Mouse (Mus musculus) testis, adult 2 months (tissue): ENCODE data around the gene Ddx46. TPM values are rescaled to one million over a fixed set of nuclear protein-coding genes. Genes with fewer than 3 reads are reported as not detected.
A peak's percentile ranks its signal among the peaks of the same experiment; 100 is the strongest.

ENCODE experiments used
- H3K27ac ChIP-seq: fragments of 200-500 bp; 2 replicates; pipeline ENCODE4 v1.5.1; 2012; ENCODE audit warnings: low read depth, low read length; ENCODE audit not compliant: control insufficient read depth, insufficient read depth
- H3K27me3 ChIP-seq: fragments of 200-500 bp; 2 replicates; pipeline ENCODE4 v1.6.1; 2012; ENCODE audit warnings: mild to moderate bottlenecking, low read length, moderate library complexity; ENCODE audit not compliant: control insufficient read depth, insufficient read depth
- H3K36me3 ChIP-seq: fragments of 200-500 bp; 2 replicates; pipeline ENCODE4 v1.6.1; 2012; ENCODE audit warnings: mild to moderate bottlenecking, low read length; ENCODE audit not compliant: control insufficient read depth, insufficient read depth
- H3K4me1 ChIP-seq: fragments of 200-500 bp; 2 replicates; pipeline ENCODE4 v1.6.1; 2012; ENCODE audit warnings: low read length; ENCODE audit not compliant: control insufficient read depth, insufficient read depth
- H3K4me3 ChIP-seq: fragments of 200-500 bp; 2 replicates; pipeline ENCODE4 v1.5.1; 2012; ENCODE audit warnings: low read depth, mild to moderate bottlenecking, low read length, moderate library complexity, mixed read lengths; ENCODE audit not compliant: control insufficient read depth
- CTCF ChIP-seq: fragments of 200-500 bp; IDR thresholded peaks from 2 replicates; pipeline ENCODE4 v1.5.1; 2012; ENCODE audit warnings: low read depth, mild to moderate bottlenecking, inconsistent platforms, low read length, moderate library complexity; ENCODE audit not compliant: control insufficient read depth, insufficient read depth, insufficient replicate concordance
- POLR2A ChIP-seq: fragments of 200-500 bp; IDR thresholded peaks from 2 replicates; pipeline ENCODE4 v1.6.1; 2012; ENCODE audit warnings: low read depth, mild to moderate bottlenecking, inconsistent platforms, low read length, moderate library complexity; ENCODE audit not compliant: control insufficient read depth
- polyA plus RNA-seq: library from polyadenylated mRNA; depleted of rRNA; stranded (reverse); fragments of >200 nt; gene quantifications from 2 replicates; pipeline ENCODE4 v1.2.3, GENCODE M21; 2012

Ddx46 gene
- polyA plus RNA-seq, 1 experiment: 27.7 TPM

DNA sequence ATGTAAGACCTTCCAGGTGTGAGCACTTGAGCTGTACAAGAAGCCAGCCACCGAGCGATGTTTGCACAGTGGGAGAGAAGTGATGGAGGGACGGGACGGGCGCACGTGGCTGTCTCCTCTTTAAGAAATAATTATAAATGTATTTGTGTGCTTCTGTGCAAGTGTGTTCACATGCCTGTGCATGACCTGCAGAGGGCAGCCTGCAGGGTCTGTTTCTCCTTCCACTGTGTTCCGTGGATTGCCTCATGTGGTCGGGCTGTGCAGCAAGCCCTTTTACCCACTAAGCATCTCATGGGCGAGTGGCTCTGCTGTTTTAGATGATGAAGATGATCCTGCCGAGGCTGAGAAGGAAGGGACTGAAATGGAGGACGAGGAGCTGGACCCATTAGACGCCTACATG, 15.3 kb downstream of the Ddx46 start:
- Histone ChIP-seq H3K27ac (no peak overlapping the region), H3K4me3 (no peak overlapping the region), H3K4me1 (no peaks in the 10 kb centered on the region), H3K36me3 (peaks cover 8% of the 10 kb centered on the region), H3K27me3 (no peaks in the 10 kb centered on the region)
- TF ChIP-seq POLR2A: no peak
- TF ChIP-seq CTCF: no peak

DNA sequence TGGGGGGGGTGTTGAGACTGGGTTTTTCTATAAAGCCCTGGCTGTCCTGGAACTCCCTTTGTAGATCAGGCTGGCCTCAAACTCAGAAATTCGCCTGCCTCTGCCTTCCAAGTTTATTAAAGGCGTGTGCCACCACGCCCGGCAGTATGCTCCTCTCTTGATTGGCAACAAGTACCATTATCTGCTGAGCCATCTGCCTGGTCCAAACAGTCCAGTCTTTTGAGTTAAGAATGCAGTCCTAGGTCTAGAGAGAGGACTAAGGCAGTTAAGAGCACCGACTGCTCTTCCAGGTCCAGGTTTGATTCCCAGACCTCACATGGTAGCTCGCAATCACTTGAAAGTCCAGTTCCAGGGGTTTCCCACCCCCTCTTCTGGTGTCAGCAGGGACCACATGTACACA, 16.2 kb downstream of the Ddx46 start:
- H3K27me3 ChIP-seq: no peaks in the 10 kb centered on the region
- H3K4me3 ChIP-seq: no peak overlapping the region
- no peak overlapping the region for H3K27ac ChIP-seq
- H3K4me1 ChIP-seq: no peaks in the 10 kb centered on the region
- TF ChIP-seq CTCF (no peak), POLR2A (no peak)
- H3K36me3 ChIP-seq: peaks cover 8% of the 10 kb centered on the region

DNA sequence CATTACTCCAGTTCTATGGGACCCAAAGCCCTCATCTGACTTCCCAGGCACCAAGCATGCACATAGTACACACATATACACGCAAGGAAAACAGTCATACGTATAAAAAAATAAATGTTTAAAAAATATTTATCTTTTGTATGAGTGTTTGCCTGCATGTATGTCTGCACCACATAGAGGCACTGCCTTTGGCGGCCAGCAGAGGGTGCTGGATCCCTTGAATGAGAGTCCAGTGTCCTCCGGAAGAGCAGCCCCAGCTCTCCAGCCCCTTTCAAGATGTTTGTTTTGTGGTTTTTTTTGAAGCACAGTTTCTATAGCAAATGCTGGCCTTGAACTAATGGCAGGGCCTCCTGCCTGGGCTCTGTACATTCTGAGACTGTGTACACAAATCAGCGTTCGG, 33.7 kb downstream of the Ddx46 start:
- Histone ChIP-seq H3K4me3 (no peak overlapping the region), H3K4me1 (no peaks in the 10 kb centered on the region), H3K36me3 (peaks cover 6% of the 10 kb centered on the region), H3K27me3 (no peaks in the 10 kb centered on the region), H3K27ac (no peak overlapping the region)
- TF ChIP-seq CTCF: peak; percentile 52; the same call in 1 of the 2 replicates
- no peak for TF ChIP-seq POLR2A

DNA sequence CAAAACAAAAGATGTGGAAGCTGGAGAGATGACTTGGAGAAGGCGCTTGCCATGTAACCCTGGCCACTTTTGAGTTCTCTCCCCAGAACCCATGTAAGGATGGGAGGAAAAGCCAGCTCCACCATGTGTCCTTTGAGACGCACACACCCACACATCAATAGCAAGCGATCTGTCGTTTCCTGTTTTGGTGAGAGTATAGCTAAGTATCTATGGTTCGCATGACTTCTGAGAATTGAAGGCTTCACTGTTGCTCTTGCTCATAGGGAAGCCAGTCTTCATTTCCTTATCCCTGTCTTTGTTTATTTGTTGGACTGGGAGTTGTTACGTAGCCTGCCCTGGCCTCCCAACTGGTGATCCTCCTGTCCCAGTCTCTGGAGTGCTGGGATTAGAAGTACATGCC, 37.9 kb downstream of the Ddx46 start:
- TF ChIP-seq POLR2A (no peak), CTCF (no peak)
- Histone ChIP-seq H3K27me3 (no peaks in the 10 kb centered on the region), H3K4me3 (no peak overlapping the region), H3K4me1 (no peaks in the 10 kb centered on the region), H3K27ac (no peak overlapping the region), H3K36me3 (peaks cover 12% of the 10 kb centered on the region)

DNA sequence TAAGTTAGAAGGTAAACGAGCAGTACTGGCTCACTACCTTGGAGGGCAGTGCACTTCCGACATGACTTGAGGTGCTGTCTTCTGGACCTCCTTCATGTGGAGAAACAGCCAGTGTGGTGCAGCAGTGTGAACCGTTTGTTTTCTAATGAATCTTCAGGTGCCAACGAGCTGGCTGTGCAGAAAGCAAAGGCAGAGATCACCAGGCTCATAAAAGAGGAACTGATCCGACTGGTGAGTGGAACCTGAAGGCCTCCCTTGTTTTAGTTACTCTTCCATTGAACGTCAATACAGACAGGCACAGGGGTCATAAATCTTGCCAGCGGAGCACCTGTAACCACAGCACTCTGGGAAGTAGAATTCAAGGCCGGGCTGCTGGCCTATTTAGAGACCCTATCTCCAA, 42.5 kb downstream of the Ddx46 start:
- H3K4me1 ChIP-seq: no peaks in the 10 kb centered on the region
- no peak for TF ChIP-seq POLR2A
- H3K27ac ChIP-seq: no peak overlapping the region
- no peaks in the 10 kb centered on the region for H3K27me3 ChIP-seq
- no peak overlapping the region for H3K4me3 ChIP-seq
- H3K36me3 ChIP-seq: peaks cover 9% of the 10 kb centered on the region

DNA sequence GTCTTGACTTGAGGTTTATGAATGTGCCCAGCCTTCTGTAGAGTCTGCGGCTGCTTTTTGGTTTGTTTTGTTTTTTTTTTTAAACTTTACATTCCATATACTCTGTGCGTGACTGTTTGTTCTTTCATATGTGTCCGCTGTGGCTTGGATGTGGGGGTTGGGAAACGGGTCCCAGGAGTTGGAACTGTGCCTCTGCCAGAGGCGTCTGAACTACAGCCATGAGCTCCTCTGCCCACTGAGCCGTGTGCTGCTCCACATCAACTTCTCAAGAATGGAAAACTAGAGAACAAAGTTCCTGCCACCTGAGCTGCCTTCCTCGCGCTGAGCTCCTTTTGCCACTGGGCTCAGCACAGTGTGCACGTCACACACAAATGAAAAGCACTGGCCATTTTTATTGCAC, 47.4 kb downstream of the Ddx46 start:
- Histone ChIP-seq H3K4me3 (no peak overlapping the region), H3K27ac (no peak overlapping the region), H3K36me3 (peaks cover 2% of the 10 kb centered on the region; the same call in 1 of the 2 replicates), H3K27me3 (no peaks in the 10 kb centered on the region), H3K4me1 (no peaks in the 10 kb centered on the region)
- TF ChIP-seq CTCF: no peak
- no peak for TF ChIP-seq POLR2A

DNA sequence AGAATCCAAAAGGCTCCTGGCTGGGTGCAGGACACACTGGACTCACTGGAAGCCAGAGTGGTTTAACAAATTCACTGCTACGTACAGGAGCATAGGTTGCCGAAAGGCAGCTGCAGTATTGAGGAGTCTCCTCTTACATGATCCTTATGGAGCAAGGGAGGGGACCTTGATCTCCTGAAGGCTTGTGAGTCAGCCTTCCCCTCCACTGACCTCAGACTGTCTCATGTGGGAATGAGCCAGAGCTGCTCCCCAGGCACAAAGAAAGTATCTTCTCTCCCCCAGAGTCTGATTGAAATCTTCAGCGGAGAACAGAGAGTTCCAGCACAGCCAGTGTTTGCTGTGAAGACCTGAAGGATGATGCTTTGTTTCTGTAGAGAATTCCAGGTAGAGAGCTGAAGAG, 48.8 kb downstream of the Ddx46 start:
- Histone ChIP-seq H3K4me1 (peaks cover 3% of the 10 kb centered on the region), H3K27ac (0 out of 2 replicates have a peak overlapping the region, but pooled peaks have one; percentile 39), H3K4me3 (no peak overlapping the region), H3K27me3 (no peaks in the 10 kb centered on the region), H3K36me3 (peaks cover 2% of the 10 kb centered on the region; the same call in 1 of the 2 replicates)
- TF ChIP-seq CTCF: no peak
- TF ChIP-seq POLR2A: no peak

DNA sequence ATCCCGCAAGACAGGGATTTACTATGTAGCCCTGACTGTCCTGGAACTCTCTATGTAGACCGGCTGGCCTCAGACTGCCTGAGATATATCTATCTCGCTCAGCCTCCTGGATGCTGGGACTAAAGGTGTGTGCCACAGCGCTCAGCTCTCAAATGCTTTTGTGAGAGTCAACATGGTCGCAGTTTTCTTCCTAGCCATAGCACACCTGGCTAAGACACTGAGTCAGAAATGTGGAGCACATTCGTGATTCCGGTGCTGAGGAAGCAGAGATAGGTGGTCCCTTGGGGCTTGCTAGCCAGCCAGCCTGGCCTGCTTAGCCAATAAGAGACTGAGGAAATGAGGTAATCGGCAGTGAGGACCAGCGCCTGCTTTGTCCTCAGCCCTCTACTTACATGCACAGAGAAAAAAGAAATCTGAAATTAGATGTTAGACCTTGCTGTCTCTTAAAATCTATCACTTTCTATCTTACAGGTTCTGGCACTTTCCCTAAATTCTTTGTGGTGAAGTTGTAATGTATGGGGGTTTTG, 51.3 kb downstream of the Ddx46 start:
- TF ChIP-seq CTCF (no peak), POLR2A (no peak)
- H3K27ac ChIP-seq: no peak overlapping the region
- no peaks in the 10 kb centered on the region for H3K36me3 ChIP-seq

More for the DNA sequence above, 51.3 kb downstream of the Ddx46 start:
- Histone ChIP-seq H3K4me1 (peaks cover 3% of the 10 kb centered on the region), H3K4me3 (no peak overlapping the region), H3K27me3 (no peaks in the 10 kb centered on the region)
